Mouse (Mus musculus) mouse embryonic stem cell (cell line): Measurements from ENCODE around the gene Olfr796.

Experiments used
- in situ Hi-C, 2 experiments: fragments of 300-500 bp; cut with MboI; formaldehyde crosslinking; loops; 1 replicate in 1 of 2; 3 replicates in 1 of 2; pipeline ENCODE4 v1.14.3; 2019 to 2020; ENCODE audit warnings: low sequenced_read_pairs in 2 of 2, low pct_unique_long_range_greater_than_20kb in 1 of 2, mixed read lengths in 1 of 2; ENCODE audit not compliant: unreplicated experiment in 1 of 2

Gene Olfr796

DNA sequence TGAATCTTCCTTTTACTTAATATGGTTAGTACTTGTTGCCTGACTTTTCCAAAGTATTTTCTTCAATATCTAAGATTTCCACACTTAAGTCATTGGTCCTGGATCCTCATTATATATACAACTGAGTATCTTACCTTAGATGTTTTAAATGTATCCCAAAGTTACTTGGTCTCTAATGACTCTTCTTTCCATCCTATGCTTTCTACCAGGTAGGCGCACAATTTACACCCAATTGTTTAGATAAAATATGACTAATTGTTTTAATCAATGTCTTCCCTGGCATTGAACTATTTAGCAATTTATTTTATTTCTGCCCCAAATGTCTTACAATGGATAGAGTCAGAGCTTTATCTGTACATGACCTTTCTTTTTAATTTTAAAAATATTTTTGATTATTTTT is at the start of gene Olfr796:
Olfr796 (minus strand) TSS at position 101 of the 400 bp plus-strand sequence.
- in situ Hi-C loops: no loop called here

DNA sequence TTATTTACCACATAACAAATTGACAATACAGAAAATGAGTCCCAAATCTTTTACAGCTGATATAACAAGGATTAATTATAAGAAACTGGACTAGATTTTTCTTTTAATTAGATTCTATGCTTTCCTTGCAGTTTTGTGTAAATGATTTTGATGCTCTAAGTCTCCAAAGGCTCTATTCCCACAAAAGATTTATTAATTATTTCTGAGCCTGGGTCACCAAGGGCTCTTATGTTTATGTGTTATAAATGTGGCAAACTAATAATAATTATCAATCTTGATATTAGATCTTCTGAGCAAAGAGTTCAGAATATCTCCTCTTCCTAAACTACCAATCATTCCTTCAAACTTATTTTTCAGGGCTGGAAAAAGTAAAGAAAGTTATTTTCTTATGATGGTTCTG is 45.0 kb upstream of the Olfr796 start, which contains the start of gene Olfr800:
Olfr800 (plus strand) TSS at position 301 of the 400 bp plus-strand sequence.
- in situ Hi-C loops: no loop called here

DNA sequence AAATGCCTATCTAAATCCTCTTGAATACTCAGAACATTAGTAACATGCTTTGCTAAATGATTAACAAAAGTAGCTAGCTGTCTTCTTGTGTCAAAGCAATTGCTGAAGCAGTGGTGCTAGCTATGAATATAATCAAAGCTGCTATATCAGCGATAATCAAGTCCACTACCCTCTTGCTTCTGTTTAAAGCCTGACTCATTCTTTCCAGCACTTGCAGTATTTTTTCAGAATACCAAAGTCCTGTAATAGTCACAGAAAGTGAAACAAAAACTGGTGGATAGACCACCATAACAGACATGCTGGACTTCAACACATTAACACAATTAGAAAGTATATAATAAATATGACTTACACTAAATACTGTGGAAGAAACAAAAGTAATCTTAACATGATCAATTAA is 39.4 kb upstream of the Olfr796 start:
- in situ Hi-C loops: no loop called here

DNA sequence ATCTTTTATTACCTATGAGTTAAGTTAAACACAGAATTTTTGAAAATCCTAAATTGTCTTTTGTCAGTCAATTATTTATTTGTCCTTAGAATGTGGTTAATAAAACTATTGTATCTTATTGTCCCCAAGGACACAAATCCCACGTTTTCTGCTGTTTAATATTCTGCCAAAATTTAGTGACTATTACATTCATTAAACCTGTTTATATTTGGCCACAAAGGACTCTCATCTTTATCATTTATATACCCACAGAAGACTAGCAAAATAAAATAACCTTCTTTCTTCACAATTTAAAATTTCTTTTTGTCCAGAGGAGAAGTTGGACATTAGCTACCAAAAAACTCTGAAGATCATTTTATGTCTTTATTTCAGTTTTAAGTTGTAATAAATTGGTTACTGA is 24.8 kb upstream of the Olfr796 start, which contains the start of gene Olfr799:
Olfr799 (plus strand) TSS at position 301 of the 400 bp plus-strand sequence.
- in situ Hi-C loops: no loop called here

DNA sequence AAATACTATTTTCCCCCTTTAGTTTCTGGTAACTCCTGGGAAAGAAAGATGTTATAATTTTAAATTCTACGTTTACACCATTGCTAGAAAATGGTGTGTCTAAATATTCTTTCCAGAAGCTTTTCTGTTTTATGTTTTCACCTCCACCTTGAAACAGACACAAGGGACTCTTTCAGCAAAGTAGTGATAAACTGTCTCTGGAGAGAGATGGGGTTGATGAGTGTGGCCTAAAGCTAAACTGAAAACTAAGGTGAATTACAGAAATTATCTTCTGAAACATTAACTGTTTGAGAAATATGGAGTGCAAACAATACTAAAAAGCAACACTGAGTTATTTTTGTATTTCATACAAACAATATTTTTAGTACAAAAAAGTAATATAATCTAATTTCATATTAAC is 15.5 kb upstream of the Olfr796 start, which contains the start of gene Olfr798:
Olfr798 (minus strand) TSS at position 101 of the 400 bp plus-strand sequence.
- in situ Hi-C loops: no loop called here

DNA sequence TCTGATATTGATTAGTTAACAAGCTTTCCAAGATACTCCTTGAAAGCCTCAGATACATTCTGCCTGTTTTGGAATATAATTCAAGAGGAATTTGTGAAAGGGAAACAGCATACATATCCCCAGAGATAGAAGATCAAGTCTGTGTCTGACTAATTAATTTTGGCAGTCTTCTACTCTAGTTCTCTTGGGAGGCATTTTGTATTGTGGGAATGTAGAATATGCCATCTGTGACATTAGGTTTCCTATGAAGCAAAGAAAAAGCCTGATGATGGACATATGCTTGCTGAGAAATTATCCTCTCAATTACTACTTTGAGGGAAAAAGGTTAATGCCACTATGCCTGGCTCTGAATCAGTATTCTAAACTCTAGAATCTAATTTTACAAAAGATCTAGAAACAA is 10.9 kb upstream of the Olfr796 start:
- in situ Hi-C loops: no loop called here

- in situ Hi-C loops: no loop called here
These were observed 9.4 kb upstream of the Olfr796 start for GRCm38 (mm10) chr10:129621724-129622123.

DNA sequence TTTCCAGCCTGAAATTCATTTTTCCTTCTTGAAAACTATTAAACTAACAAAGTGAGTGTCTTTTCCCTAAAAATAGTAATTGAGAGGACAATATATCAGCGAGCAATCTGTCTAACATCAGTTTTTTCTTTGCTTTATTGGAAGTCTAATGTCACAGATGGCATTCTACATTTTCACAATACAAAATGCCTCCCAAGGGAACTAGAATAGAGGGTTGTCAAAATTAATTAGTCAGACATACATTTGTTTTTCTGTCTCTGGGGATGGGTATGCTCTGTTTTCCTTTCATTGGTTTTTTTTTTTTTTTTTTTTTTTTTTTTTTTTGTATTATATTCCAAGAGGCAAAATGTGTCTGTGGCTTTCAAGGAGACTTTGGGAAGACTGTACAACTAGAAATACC is 35.3 kb downstream of the Olfr796 start:
- in situ Hi-C loops: no loop called here

DNA sequence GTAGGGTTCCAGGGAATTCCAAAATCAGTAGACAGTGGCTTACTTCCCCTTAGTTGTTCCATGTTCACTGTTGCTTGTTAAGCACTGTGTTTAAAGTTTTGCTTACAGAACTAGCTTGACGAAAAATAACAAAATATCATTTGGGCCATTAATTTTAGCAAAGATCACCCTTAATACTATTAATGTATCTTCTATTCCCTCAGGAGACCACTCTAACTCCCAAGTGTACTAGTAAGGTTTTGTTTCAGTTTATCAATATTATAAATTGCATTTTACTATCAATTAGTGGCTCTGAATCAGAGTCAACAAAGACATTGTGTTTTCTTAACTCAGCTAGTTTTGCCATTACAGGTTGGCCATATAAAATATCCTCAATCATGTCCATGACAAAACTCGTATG is 45.0 kb downstream of the Olfr796 start, which contains the start of gene Olfr794:
Olfr794 (plus strand) TSS at position 301 of the 400 bp plus-strand sequence.
- in situ Hi-C loops: no loop called here
